Mouse (Mus musculus): ENCODE measurements around the gene Zfhx3.

The Zfhx3 gene

DNA sequence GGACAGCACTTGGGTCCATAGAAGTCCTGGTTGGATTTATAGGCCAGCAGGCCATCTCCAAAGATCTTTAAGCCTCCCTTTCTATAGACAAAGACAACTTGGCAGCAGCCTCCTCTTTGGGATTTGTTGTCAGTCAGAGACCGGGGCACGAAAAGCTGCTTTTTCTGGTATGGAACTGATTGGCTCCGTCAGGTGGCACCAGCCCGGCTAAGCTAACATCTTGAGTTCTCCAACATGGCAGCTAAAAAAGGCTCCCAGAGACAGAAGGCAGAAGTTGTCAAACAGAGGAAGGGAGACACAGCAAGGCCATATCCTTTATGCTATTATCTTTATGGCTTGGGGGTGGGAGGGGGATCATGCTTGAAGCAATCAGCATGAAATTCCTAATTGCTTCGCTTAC is 947.0 kb downstream of the Zfhx3 start:
- no peak for DNase-seq (ENCODE audit: inconsistent ontology term)

DNA sequence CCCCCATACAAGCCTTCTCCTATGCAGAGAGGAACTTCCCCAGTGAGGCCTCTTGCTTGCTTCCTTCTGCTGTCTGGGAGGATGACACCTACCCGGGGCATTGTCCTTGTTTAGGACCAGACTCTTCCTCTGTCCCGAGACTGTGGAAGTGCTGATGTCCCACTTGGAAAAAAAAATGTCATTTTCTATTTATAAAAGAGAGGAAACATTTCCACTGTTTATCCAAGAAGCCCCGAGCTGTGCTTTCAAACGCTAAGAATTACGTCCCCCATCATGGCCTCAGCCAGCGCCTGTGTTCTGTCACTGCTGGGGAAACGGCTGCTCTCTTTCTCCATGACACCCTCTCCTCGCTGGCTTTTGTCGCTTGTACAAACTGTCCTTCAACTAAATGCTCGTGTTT is 951.8 kb downstream of the Zfhx3 start:
- no peak for DNase-seq (ENCODE audit: inconsistent ontology term)

DNA sequence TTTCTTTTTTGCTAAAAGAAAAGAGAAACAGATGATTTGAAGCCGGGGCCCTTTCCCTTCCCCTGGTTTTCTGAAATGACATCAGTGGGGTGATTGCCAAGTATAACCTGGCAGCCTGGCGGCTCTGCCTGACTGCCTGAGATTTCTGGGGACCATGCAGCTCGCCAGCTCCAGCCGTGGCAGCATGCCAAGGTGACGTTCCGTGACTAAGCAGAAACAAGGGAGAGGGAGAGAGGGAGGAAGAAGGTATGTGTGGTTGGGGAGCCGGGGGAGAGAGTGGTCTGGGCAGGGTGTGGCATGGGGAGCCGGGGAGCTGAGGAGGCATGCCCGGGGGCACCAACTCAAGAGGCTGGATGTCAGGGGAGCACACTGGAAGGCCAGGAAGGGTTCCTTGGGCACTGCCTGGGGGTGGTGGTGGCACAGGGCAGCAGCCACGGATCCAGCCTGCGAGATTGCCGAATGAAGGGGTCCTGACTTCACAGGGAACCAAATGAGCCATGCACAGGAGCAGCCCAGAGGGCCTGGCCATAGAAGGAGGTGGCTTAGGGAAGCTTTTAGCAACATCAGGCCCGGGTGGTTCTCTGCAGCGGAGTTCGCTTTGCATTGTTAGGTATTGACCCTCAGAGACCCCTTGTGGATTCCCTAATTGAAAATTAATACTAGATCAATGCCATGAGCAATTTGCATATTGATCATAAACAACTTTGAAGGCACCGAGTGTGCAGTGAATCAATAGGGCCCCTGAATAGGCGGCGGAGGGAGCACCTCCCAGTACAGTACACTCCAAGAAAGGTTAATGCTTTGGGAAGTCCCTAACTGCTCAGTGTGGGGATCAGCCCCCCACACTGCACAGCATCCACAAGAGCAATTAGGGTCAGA is 954.3 kb downstream of the Zfhx3 start:
- DNase-seq (ENCODE audit: inconsistent ontology term), result peak; percentile 95

DNA sequence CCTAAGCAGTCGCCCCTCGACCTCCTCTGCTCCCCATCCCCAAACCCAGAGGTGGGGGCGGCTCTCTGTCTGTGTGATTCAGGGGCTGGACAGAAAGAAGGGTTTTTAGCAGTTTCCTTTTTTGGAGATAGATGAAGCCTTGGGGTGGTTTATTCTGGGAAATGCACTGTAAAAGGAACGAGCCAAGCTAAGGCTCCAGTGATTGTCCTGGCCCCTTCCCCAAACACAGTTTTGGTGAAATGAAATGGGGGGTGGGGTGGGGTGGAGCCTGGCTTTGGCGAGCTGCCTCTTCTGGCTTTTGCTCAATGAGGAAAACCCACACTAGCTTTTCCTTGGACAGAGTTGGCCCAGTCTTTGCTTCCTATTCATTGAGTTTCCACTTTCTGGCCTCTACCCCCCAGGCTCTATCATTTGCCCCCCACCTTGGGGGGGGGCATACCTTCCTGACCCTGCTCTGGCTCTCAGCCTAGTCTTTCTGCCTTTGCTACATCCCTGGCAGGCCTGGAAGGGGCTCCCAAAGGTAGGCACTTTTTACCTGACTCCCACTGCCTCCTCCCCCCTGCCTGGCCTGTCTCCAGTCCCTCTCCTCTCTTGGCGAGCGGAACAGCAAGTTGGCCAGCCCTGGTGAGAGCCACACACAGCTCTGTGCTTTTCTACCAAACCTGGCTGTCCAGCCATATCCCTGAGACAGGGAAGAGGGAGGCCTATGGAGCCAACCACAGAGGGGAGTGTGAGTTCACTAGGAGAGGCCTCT is 955.1 kb downstream of the Zfhx3 start:
- DNase-seq (ENCODE audit: inconsistent ontology term), result peak; percentile 51

DNA sequence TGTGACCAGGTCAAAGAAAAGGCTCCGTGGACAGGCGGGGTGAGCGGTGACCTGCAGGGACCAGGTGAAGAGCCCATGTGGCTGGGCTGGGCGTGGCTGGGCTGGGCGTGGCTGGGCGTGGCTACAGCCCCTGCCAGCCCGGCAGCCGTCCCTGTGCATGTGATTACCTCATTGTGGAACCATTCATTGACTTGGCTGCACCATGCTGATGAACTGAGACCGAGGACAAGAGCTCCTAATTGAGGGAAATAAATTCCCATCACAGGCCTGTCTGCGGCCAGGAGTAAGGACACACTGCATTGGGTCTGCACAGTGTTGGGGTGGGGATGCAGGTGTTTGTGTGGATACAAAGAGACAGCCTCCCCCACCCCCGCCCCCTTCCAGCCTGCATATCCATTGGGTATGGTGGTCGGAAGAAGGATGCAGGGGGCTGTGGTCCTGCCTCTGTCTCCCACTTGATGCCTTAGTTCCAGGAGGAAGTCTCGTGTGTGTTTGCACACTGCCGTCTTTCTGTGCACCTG is 956.9 kb downstream of the Zfhx3 start:
- no peak for DNase-seq (ENCODE audit: inconsistent ontology term)

DNA sequence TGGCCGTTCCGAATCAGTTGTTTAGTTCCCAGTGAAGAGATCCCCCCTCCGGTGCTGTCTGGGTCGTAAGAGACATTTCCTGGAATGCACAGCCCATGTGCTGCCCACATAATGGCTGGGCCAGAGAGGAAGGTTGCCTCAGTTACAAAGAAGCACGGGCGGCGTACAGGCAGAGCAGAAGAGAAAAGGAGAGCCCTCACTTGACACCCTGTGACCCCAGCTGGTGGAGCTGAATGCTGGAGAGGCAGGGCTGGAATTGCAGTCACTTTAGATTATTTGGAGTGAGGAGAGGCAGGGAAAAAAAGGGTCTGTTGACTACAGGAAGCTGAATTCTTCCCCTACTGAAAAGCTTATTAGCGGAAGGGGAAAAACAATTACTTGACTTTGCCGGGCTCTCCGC is 958.1 kb downstream of the Zfhx3 start:
- DNase-seq (ENCODE audit: inconsistent ontology term), result peak; percentile 20

DNA sequence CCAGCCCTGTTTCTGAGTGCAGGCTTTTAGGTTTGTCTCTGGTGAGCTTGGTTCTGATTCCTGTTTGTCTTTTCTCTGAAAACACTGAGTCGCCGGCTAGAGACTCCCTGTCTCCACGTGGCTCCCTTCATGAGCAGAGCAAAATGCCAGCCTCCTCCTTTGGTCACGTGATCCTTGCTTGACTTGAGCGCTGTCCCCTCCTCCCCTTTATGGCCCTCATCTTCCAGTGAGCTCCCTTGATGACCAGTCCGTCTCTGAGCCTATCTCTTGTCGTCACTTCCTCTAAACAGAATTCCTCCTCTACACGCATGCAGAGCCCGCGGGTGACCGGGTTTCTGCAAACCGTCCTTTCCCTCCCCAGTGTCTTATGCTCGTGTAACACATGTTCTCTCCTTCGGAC is 958.8 kb downstream of the Zfhx3 start:
- no peak for DNase-seq (ENCODE audit: inconsistent ontology term)

DNA sequence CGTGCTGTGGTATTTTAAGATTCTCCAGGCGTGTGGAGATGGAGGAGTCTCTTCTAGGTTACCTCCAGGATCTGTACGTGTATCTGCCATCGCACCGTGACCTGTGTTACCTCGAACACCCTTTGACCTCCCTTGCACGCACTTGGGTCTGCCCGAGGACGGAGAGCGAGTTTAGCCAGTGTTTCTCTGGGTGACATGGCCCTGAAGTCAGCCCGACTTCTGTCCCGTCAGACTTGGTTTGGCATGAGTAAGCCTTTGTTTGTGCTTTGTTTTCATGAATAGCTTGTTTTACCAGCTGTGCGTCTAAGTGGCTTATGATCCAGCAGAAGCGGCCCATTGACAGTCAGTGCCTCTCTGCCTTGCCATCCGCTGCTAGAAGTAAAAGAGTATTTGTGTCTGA is 961.1 kb downstream of the Zfhx3 start:
- no peak for DNase-seq (ENCODE audit: inconsistent ontology term)

DNA sequence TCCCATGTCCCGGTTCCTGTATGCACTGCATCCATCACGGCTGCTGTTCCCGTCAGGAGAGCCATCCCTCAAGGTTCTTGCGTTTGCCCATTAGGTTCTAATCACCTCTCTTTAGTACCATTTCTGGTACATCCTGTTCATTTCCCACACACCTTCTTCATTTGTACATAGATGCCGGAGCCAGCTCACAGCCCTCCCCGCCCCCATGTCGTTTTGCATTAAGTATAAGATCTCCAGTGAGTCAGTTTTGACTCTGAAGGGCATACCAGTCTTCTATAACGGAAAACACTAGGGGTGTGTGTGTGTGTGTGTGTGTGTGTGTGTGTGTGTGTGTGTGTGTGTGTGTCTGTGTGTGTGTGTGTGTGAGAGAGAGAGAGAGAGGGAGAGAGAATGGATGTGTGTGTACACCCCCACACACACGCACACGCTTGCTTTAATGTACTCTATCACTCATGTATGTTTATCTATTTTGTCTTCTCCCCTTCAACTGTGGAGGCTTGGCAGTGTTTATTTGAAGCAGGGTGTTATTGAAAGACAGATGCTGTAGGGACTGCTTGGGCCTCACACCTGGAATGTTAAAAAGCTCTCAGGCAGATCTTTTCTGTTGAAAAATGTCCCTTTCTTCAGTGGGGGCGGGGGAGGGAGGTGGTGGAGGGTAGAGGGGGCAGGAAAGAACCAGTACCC is 962.0 kb downstream of the Zfhx3 start:
- DNase-seq (ENCODE audit: inconsistent ontology term), result no peak

DNA sequence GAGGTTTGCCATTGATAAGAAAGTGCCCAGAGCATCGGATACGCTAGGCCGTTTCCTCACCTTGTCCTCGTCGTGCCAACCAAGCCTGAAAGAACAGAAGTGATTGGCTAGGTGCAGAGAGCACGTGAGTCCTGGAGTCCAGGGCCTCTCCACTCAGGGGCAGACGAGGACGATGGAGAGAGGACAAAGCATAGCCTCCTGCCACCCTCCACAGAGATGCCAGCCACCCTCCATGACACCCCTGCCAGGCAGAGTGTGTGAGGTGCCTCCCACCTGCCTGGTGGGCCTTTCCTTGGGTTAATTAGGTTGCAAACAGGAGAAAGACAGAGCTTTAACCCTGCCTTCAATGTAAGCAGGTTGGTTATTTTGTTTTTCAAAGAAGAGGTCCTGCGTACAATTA is 965.6 kb downstream of the Zfhx3 start:
- DNase-seq (ENCODE audit: inconsistent ontology term), result no peak

DNA sequence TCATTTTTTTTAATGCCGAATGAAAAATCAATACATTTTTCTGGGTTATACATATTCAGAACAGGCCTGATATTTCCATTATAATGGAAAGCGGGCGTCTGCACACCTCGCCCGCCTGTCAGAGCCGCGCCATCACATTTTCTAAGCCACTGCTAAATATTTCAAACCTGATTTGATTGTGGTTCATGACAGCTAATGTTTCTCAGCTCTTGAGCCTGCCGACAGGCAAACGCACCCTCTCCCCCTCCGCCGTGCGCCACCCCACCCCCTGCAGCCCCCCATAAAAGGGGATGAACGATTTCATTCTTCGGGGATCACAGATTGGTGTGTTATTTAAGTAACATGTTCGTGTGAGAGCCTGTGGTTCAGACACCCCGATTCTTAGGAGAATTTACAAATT is 966.1 kb downstream of the Zfhx3 start:
- no peak for DNase-seq (ENCODE audit: inconsistent ontology term)

DNA sequence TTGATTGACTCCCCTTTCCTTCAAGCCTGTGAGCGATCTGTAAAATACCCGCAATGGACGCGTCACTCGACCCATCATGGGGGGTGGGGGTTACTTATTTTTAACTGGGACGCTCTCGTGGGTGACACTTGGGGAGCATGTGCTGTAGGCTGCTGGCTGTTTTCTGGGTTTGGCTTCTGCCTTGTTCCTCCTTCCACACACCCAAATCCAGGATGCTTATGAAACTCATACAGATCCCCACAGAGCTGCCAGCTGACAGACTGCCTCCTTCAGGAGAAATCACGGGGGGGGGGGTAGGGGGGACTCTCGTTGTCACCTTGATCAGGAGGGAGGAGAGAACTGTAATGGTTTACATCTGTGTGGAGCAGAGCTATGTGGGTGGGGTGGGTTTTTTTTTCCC is 966.6 kb downstream of the Zfhx3 start:
- no peak for DNase-seq (ENCODE audit: inconsistent ontology term)

DNA sequence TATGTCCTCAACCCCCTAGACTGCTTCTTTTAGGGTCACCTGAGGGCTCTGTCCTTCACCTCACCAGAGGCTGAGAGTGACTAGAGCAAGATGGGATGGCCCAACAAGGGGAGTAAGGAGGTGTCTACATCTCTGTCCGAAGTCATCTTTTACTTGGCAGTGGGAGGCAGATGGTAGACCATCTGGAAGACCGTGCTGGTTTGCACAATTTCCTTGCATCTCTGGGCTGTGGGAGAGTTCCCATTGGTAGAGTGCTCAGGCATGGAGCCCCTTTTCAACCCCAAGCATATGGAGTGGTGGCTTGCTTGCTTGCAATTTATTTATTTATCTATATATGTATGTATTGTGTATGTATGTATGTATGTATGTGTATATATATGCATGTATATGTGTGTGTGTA is 967.0 kb downstream of the Zfhx3 start:
- DNase-seq (ENCODE audit: inconsistent ontology term), result no peak

DNA sequence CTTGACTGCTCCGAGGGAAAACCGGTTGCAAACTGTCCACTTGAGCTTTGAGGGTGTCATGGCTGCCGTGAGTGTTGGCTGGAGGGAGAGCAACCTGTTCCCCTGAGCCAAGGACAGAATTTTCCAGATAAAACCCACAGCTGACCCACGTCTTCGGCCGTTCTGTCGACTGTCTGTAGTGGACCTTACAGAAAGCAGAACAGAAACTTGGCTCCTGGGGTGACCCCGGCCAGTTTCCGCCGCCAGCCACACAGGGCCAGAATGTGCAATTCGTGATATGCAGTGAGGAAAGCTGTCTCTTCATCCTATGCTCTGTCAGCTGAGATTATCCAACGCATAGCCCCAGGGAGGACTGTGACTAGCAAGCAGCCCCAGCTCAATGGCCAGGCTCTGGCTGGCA is 968.4 kb downstream of the Zfhx3 start:
- no peak for DNase-seq (ENCODE audit: inconsistent ontology term)

DNA sequence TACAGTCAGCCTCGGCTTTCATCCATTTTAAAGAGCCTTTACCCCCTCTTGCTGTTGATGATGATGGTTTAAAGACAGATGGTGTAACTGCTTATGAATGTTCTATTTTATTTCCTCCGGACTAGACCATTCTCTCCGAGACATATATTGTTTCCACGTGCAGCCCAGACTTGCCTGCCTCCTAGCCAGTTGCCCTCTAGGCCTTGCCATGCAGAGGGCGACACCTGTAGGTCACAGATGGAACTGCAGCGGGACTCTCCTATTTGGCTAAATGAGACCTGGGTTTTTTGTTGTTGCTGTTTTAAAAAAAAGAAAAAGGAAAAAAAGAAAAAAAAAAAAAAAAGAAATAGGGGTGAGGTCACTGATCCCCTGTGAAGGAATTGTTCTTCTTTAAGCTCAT is 969.1 kb downstream of the Zfhx3 start:
- DNase-seq (ENCODE audit: inconsistent ontology term), result peak; percentile 58

DNA sequence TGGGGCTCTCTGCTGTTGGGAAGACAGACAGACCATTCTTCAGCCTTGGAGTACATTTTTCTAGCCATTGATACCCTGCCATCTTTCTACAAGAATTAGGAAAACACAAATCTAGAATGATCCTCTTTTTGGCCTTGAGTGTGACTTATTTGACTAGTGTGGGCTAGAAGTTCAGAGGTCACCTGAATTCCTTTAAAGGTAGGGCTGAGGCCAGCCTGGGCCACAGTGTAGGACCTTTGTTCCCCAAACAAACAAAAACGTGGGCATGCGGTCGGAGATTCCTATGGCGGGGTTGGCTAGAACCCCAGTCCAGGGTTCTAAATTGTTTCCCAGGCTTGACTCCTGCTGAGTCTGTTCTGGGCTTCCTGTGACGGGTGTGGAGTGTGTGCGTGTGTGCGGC is 970.6 kb downstream of the Zfhx3 start:
- no peak for DNase-seq (ENCODE audit: inconsistent ontology term)

DNA sequence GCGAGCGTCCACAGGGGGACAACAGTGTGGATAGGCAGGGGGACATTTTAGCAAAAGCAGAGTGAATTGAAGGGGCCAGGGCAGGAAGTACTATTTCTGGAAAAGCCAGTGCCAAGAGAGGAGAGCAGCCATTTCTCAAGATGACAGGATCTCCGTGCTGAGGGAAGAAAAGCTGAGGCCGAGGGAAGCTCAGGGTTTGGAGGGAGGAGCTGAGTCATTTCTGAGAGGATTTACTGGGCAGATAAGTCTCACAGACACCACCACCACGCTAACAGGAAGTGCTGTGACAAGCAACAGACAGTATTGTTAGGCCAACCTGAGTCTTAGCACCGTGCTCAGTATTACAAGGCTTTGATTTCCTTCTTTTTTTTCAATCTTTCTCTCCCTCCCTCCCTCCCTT is 973.0 kb downstream of the Zfhx3 start:
- no peak for DNase-seq (ENCODE audit: inconsistent ontology term)

DNA sequence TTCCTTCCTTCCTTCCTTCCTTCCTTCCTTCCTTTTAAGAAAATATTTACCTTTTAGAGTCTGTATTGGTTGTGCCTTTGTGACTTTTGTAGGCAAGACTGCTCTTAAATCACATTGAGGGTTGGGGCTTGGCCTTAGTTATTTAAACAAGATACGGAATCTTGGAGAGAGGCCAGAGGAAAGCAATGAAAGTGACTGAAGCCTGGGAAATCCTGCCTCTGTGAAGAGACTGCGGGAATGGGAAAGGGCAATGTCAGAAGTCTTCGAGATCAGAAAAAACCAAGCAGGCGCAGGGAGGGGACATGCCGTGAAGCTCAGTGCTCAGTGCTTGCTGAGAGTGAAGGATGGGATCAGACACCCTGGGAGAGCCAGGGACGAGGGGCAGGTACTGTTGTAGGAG is 973.4 kb downstream of the Zfhx3 start:
- no peak for DNase-seq (ENCODE audit: inconsistent ontology term)

DNA sequence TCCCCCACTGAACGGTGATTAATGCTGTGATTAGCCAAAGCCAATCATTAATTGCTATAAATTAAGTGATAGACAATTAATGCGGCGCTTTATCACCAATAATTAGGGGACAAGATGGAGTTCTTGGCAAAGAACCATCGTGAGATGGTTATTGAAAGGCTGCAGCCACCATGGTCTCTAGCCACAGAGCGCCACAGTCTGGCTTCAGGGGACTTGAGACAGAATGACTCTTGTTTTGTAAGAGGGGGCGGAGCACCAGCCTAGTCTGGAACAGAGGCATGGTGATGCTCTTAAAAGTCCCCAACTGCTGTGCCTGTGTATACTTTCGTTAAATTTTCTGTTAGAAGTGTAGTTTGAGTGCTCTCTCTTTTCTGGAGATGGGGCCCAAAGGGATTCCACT is 977.7 kb downstream of the Zfhx3 start:
- DNase-seq (ENCODE audit: inconsistent ontology term), result no peak

DNA sequence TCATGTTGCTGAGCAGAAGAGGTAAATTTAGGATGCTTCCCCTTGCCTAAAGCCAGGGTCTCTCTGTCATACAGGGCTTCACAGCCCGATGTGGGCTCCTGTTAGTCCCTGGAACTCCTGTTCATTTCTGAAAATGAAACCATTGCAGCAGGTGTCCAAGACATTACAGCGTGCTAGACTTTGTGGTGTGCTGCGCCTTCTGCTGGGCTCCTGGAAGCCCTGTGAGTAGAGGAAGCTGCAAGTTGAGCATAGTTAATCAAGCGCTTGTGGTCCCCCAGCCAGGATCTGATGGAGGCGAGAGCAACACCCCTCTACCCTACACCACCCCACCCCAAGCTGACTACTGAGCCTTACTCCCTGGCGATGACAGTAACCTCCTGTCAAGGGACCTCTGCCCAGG is 980.7 kb downstream of the Zfhx3 start:
- DNase-seq (ENCODE audit: inconsistent ontology term), result no peak

DNA sequence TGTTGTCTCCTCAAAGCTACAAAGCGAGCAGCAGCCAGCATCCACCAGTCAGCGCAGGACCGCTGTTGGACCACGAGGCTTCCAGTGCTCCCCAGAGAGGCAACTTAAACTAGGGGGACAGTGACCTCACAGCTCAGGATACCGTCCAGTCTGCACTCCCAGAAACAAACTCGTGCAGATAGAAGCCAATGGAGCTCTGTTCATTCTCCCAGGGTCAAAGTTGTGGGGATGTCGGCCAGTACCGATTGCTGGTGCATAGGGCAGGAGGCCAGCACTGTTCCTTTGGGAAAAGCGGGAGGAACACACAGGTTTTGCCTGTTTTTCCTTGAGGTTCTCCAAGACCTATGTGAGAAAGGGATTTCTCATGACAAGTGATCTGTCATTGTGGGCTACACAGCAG is 982.1 kb downstream of the Zfhx3 start:
- DNase-seq (ENCODE audit: inconsistent ontology term), result no peak

DNA sequence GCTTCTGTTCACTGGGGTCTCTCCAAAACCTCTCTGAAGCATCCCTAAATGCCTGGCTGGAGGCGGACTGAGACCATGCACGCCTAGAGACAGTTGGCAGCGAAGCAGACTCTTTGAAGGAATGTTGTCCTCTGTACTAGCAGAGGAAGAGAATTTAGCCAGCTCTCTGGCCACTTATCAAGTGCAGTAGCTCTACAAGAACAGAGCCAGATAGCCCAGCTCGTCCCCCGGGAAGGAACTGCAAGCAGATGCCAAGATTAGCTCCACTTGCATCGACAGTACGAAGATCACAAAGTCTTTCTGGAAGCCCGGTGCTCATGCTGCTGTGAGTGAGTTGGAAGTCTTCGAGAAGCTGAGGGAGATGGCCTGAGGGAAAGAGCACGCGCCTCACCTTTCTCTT is 983.7 kb downstream of the Zfhx3 start:
- DNase-seq (ENCODE audit: inconsistent ontology term), result no peak
